Mouse (Mus musculus): ENCODE results near the gene Acad9.
A peak's percentile ranks its signal among the peaks of the same experiment; 100 is the strongest.

Acad9 gene

GRCm38 (mm10) chr3:36065843-36066651 is at the start of gene Acad9:
TSS of gene Acad9 (plus strand) at chr3:36065979.
- DNase-seq (ENCODE audit: low read depth in 2 of 2, low spot score in 2 of 2): peak; percentile 83 to 91

- DNase-seq (ENCODE audit: low read depth in 2 of 2, low spot score in 2 of 2): no peak
Observed at GRCm38 (mm10) chr3:36025732-36026131, 40.0 kb upstream of the Acad9 start.

- DNase-seq (ENCODE audit: low read depth in 2 of 2, low spot score in 2 of 2): no peak
Observed at GRCm38 (mm10) chr3:36029993-36030392, 35.8 kb upstream of the Acad9 start.

- no peak for DNase-seq (ENCODE audit: low read depth in 2 of 2, low spot score in 2 of 2)
Observed at GRCm38 (mm10) chr3:36031740-36032510, 33.9 kb upstream of the Acad9 start.

DNA sequence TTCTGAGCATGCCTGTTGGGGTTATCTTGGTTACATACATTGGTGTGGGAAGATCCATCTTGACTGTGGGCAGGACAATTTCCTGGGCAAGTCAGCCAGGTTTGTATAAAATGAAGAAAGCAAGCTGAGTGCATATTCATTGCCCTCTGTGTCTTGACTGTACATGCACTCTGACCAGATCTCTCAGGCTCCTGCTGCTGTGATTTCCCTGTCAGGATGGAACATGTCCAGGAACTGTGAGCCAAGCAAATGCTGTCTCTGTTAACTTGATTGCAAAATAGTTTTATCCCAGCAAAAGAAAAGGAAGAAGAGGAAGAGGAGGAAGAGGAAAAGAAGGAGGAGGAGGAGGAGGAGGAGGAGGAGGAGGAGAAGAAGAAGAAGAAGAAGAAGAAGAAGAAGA is 21.3 kb upstream of the Acad9 start:
- DNase-seq (ENCODE audit: low read depth in 2 of 2, low spot score in 2 of 2): no peak

DNA sequence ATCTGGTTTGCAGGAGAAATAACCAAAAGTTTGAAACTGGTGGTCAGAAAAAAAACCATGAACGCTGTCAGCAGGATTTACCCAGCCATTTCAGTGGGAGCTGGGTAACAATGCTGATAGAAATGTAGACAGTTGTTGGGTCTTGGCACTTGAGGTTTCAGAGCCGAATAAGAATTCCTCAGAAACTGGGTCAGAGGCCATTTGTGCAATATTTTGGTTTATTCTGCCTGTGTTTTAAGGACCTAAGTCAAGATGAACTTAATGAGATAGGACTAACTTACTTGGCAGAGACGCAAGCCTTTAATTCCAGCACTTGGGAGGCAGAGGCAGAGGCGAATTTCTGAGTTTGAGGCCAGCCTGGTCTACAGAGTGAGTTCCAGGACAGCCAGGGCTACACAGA is 20.7 kb upstream of the Acad9 start:
- no peak for DNase-seq (ENCODE audit: low read depth in 2 of 2, low spot score in 2 of 2)

DNA sequence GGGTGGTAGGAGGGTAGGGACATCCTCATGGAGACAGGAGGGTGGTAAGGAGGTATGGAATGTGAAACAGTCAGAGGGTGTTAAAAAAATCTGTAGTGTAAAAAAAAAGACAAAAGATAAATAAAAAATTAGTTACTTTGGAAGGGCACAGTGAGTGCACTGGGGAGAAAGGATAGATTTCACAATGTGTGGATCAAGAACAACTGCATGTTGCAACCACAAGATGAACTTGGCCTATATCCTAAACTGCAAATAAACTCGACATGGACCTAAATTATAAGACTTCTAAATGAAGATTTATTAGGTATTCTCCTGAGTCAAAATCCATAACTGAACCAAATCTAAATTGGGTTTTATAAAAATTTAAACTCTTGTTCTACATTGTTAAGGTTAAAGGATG is 16.7 kb upstream of the Acad9 start:
- no peak for DNase-seq (ENCODE audit: low read depth in 2 of 2, low spot score in 2 of 2)

DNA sequence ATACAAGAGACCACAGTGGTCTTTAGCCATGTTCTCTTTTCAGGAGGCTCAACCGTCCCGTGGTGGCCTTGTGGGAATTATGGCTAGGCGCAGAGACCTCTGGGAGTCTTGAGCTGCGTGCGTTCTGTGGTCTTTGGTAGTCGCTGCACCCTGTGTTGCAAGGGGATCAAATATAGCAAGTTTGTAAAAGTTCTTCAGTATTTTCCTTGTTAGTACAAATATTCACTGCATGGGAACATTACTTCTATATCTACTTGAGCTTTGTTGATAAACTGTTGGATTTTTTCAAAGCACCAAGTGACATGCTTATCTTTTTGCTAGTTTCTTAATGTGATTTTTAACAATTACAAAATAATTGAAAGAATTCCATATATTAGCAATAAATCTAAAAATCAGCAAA is 12.3 kb upstream of the Acad9 start, which contains the start of gene Ccdc144b:
Gene Ccdc144b (minus strand): TSS at position 101 of the 400 bp plus-strand sequence.
- DNase-seq (ENCODE audit: low read depth in 2 of 2, low spot score in 2 of 2): no peak

GRCm38 (mm10) chr3:36060096-36060850 is 5.5 kb upstream of the Acad9 start:
- DNase-seq (ENCODE audit: low read depth in 2 of 2, low spot score in 2 of 2): peak; percentile 45 to 64

DNA sequence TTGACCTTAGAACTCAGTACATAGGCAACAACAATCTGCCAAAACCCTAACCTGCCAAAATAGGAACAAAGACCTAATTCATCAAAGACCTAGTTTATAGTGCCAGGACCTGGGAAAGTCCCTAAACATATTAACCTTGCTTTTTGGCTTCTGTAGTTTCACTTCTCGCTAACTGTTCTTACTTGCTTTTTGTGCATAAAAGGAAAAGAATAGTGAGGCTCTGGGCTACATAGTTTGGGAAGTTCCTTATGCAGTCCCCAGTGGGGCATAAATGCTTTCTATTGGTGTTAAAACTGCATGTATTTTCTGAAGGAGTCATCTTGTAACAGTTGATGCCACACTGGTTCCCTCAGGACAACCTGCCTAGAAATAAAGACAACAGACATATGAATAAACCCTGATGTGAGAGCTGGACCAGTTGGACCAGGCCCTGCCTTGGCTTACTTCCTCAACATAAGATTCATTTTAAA is 1.2 kb upstream of the Acad9 start:
- no peak for DNase-seq (ENCODE audit: low read depth in 2 of 2, low spot score in 2 of 2)

DNA sequence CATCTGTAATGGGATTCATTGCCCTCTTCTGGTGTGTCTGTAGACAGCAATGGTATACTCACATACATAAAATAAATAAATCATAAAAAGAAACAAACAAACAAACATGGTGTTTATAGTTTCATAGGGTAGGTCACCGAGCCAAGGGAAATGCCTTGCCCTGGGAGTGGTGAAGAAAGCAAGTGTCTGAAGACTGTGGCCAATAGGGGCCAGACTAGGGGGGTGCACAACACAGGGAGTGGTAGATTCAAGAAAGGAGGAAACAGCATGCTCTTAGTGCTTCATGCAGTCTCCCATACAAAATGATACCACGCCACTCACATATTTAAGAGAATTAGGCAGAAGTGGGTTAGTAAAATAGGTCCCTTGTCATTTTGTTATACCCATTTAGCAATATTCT is 613 bp upstream of the Acad9 start:
- no peak for DNase-seq (ENCODE audit: low read depth in 2 of 2, low spot score in 2 of 2)

- no peak for DNase-seq (ENCODE audit: low read depth in 2 of 2, low spot score in 2 of 2)
Observed at GRCm38 (mm10) chr3:36067731-36068130, 2.0 kb downstream of the Acad9 start.

- DNase-seq (ENCODE audit: low read depth in 2 of 2, low spot score in 2 of 2): no peak
Observed at GRCm38 (mm10) chr3:36070436-36070835, 4.7 kb downstream of the Acad9 start.

DNA sequence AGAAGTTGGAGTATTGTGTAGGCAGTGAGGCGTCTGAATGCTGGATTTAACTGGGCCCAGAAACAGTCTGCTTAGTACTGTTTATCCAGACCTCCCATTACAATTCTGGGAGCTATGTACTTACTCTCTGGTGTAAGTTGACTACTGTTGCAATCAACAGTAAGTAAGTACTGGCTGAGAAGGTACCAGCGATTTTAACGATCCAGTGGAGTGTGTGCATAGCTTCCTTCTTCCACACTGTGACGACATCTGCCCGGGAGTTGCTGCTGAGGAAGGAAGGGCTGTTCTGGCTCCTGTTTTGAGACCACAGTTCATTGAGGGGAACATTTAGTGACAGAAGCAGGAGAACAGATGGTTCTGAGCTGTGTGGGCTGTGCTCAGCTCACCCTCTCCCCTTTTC is 5.3 kb downstream of the Acad9 start:
- no peak for DNase-seq (ENCODE audit: low read depth in 2 of 2, low spot score in 2 of 2)

DNA sequence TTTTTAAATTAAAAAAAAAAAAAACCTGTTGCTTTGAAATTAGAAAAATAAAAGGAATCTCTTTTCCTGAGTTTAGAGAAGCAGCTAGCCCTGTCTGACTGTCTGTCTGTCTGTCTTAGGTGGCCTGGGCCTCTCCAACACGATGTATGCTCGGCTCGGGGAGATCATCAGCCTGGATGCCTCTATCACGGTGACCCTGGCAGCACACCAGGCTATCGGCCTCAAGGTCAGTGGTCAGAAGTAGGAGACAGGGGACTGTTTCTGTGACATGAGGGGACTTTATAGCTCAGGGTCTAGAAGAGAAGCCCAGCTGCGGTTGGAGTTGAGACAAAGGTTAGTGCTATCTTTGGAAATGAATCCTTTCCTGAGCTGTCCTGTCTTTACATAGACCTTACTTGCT is 8.5 kb downstream of the Acad9 start:
- DNase-seq (ENCODE audit: low read depth in 2 of 2, low spot score in 2 of 2): no peak

GRCm38 (mm10) chr3:36075466-36075865 is 9.7 kb downstream of the Acad9 start:
- no peak for DNase-seq (ENCODE audit: low read depth in 2 of 2, low spot score in 2 of 2)

GRCm38 (mm10) chr3:36077386-36077785 is 11.6 kb downstream of the Acad9 start:
- no peak for DNase-seq (ENCODE audit: low read depth in 2 of 2, low spot score in 2 of 2)

- DNase-seq (ENCODE audit: low read depth in 2 of 2, low spot score in 2 of 2): no peak
Observed at GRCm38 (mm10) chr3:36079886-36080285, 14.1 kb downstream of the Acad9 start.

DNA sequence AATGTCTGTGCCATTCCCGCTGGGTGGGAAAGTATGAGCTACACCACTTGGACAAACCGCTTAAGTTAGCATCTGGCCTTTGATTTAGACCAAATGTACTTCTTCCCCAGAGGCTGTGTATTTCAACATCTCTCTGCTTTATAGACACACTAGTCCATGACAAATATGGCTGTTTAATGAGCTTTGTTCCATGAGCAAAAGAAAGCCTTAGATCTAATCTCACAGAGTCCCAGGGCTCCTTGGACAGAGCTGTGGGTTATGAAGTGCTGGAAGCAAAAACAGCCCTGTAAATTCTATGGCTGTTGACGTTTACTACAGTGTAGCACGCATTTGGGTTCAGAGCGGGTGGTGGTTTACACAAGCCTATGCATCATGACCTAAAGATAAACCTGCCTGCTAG is 15.0 kb downstream of the Acad9 start:
- no peak for DNase-seq (ENCODE audit: low read depth in 2 of 2, low spot score in 2 of 2)

GRCm38 (mm10) chr3:36082843-36083242 is 17.1 kb downstream of the Acad9 start:
- DNase-seq (ENCODE audit: low read depth in 2 of 2, low spot score in 2 of 2): no peak

- no peak for DNase-seq (ENCODE audit: low read depth in 2 of 2, low spot score in 2 of 2)
Observed at GRCm38 (mm10) chr3:36083381-36083780, 17.6 kb downstream of the Acad9 start.

GRCm38 (mm10) chr3:36085394-36085793 is 19.6 kb downstream of the Acad9 start:
- no peak for DNase-seq (ENCODE audit: low read depth in 2 of 2, low spot score in 2 of 2)

Measured in CD8-positive naive resting alpha-beta T cell, adult 2 months (primary cell).